Mouse (Mus musculus) liver, embryonic 14.5 days (tissue): ENCODE data around the gene Bora.

Experiments
- CTCF ChIP-seq: IDR thresholded peaks from 2 replicates; pipeline ENCODE4 v1.5.1; 2016; ENCODE audit warnings: antibody characterized with exemption, low read depth, control low read depth
- EP300 ChIP-seq: IDR thresholded peaks from 2 replicates; pipeline ENCODE4 v1.6.1; 2016; ENCODE audit warnings: antibody characterized with exemption, low read depth

GRCm38 (mm10) chr14:99107631-99108187 lies 61.7 kb downstream of the Bora start:
- TF ChIP-seq CTCF (no peak), EP300 (no peak)
